17 mouse cellular contexts compared by ENCODE assay signal in the genomic region with DNA sequence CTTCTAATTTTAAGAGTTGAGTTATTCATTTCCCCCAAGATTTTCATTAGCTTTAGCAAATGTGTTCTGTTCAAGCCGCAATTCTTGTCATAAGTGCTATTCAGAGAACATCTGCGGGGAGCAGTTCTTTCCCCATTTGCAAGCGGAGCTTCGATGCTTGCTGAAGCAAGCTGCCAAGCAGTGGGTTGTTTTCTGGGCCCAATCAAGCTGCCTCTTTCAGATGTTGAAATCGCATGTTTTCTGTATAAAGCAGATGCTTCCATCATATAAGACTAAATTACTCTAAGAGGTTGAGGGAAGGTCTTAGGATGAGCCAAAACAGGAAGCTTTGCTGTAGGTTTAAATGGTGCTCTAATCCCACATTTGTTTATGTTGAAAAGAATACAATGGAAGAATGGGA.
DNase-seq lines count a peak whose midpoint lies in the region; TF ChIP-seq lines count a peak whose summit lies in the region.
"Had no signal": no experiment of that assay in that cellular context is flagged by ENCODE, and none has a peak within 500 bp of the region (broad histone marks: within the 10 kb centered on the region; RNA-seq: fewer than 3 reads in every experiment).

No protein-coding gene starts in this region.

- no peaks in the 10 kb centered on the region for H3K27me3 ChIP-seq in testis, adult 2 months (ENCODE audit: control insufficient read depth, insufficient read depth, low read length)
- H3K27me3 ChIP-seq: embryonic facial prominence, embryonic 12.5 days; forebrain, embryonic 12.5 days; limb, embryonic 12.5 days had no signal

- no peak for TF ChIP-seq POLR2A in testis, adult 2 months (IDR thresholded peaks at IDR 0.05; ENCODE audit: control insufficient read depth, low read depth, low read length)

- peak overlapping the region; percentile 20 for H3K4me3 ChIP-seq in testis, adult 2 months (ENCODE audit: control insufficient read depth, low read depth, low read length)
- H3K4me3 ChIP-seq: embryonic facial prominence, embryonic 12.5 days; forebrain, embryonic 12.5 days; limb, embryonic 12.5 days had no signal

- no peaks in the 10 kb centered on the region; the same call in 1 of the 2 replicates for H3K4me1 ChIP-seq in testis, adult 2 months (ENCODE audit: control insufficient read depth, insufficient read depth, low read length)
- H3K4me1 ChIP-seq: embryonic facial prominence, embryonic 12.5 days; forebrain, embryonic 12.5 days; limb, embryonic 12.5 days had no signal

- H3K36me3 ChIP-seq in testis, adult 2 months (ENCODE audit: control insufficient read depth, insufficient read depth, low read length), result no peaks in the 10 kb centered on the region
- H3K36me3 ChIP-seq: embryonic facial prominence, embryonic 12.5 days; forebrain, embryonic 12.5 days; limb, embryonic 12.5 days had no signal

- intact Hi-C loops in left cerebral cortex, postnatal 25 days (cut with DNase I), result no loop called here

- DNase-seq in testis, postnatal 10 days (ENCODE audit: low spot score), result no peak
- DNase-seq in layer of hippocampus, adult 8-10 months (ENCODE audit: low spot score in 2 of 2), result peak; percentile 61 to 63
- peak; percentile 39 to 66 for DNase-seq in left cerebral cortex, postnatal 25 days (ENCODE audit: low spot score in 2 of 2)
- no peak for DNase-seq in ovary, adult 18-20 months (ENCODE audit: low spot score)
- DNase-seq in lung, postnatal 10 days, result no peak
- DNase-seq in heart, adult 11 months, result no peak
- DNase-seq: adrenal gland, adult 8-10 months; cerebellum, adult 9-11 months; gastrocnemius, postnatal 36 days; kidney, adult 2 months; kidney, postnatal 36 days; thymus, adult 2 months had no signal

- no peak for TF ChIP-seq CTCF in testis, adult 2 months (IDR thresholded peaks at IDR 0.05; ENCODE audit: control insufficient read depth, insufficient read depth, insufficient replicate concordance, low read depth, low read length)

- no peak overlapping the region for H3K27ac ChIP-seq in testis, adult 2 months (ENCODE audit: control insufficient read depth, insufficient read depth, low read depth, low read length)
- H3K27ac ChIP-seq: embryonic facial prominence, embryonic 12.5 days; forebrain, embryonic 12.5 days; limb, embryonic 12.5 days; liver, embryonic 14.5 days had no signal

Comparison
In these comparisons a context has a peak if more than half of its experiments do, and no peak if none do; other contexts are left out.
1. DNase-seq: peak in layer of hippocampus, adult 8-10 months (2 of 2) and left cerebral cortex, postnatal 25 days (2 of 2); none in testis, postnatal 10 days (single experiment), ovary, adult 18-20 months (single experiment), lung, postnatal 10 days (single experiment) and heart, adult 11 months (single experiment).